8 mouse cellular contexts compared by ENCODE assay signal in genomic region chr19:5423561-5423960, GRCm38 (mm10). TPM values are rescaled to one million over a fixed set of nuclear protein-coding genes. Genes with fewer than 3 reads are reported as not detected.
A peak's percentile ranks its signal among the peaks of the same experiment; 100 is the strongest.
DNase-seq lines count a peak whose midpoint lies in the region; ATAC-seq lines count a peak whose summit lies in the region.

No protein-coding gene starts in this region.

- 43% methylated on average over 12 of the region's 12 CpGs for WGBS in lung, embryonic 15.5 days
- WGBS in embryonic facial prominence, embryonic 11.5 days = 63% methylated on average over 12 of the region's 12 CpGs
- 59% methylated on average over 12 of the region's 12 CpGs for WGBS in hindbrain, embryonic 15.5 days
- 68% methylated on average over 12 of the region's 12 CpGs for WGBS in midbrain, embryonic 16.5 days

- peak overlapping the region; percentile 76 for H3K9ac ChIP-seq in lung, embryonic 15.5 days
- peak overlapping the region; percentile 94 for H3K9ac ChIP-seq in embryonic facial prominence, embryonic 11.5 days (replicated peaks; ENCODE audit: low read length)
- peak overlapping the region; percentile 92 for H3K9ac ChIP-seq in hindbrain, embryonic 15.5 days
- peak overlapping the region; percentile 81 for H3K9ac ChIP-seq in midbrain, embryonic 16.5 days (ENCODE audit: low read depth, low read length)

- no peak for ATAC-seq in lung, embryonic 15.5 days (ENCODE audit: borderline replicate concordance, extremely low read depth, low FRiP score, low TSS enrichment)
- ATAC-seq in embryonic facial prominence, embryonic 11.5 days (replicated peaks; ENCODE audit: insufficient number of reproducible peaks, low FRiP score, low TSS enrichment, low read depth) = no peak
- no peak for ATAC-seq in hindbrain, embryonic 15.5 days (ENCODE audit: low FRiP score, low read depth)
- ATAC-seq in midbrain, embryonic 16.5 days = no peak

- H3K27me3 ChIP-seq in lung, embryonic 15.5 days = no peaks in the 10 kb centered on the region
- H3K27me3 ChIP-seq in embryonic facial prominence, embryonic 11.5 days (ENCODE audit: control insufficient read depth, insufficient read depth, low read length) = no peaks in the 10 kb centered on the region
- no peaks in the 10 kb centered on the region for H3K27me3 ChIP-seq in hindbrain, embryonic 15.5 days
- H3K27me3 ChIP-seq in midbrain, embryonic 16.5 days (ENCODE audit: control insufficient read depth, insufficient read depth, low read depth, low read length) = no peaks in the 10 kb centered on the region

- H3K36me3 ChIP-seq in lung, embryonic 15.5 days = peaks cover 51% of the 10 kb centered on the region
- peaks cover 6% of the 10 kb centered on the region for H3K36me3 ChIP-seq in embryonic facial prominence, embryonic 11.5 days (replicated peaks; ENCODE audit: control insufficient read depth, insufficient read depth, low read depth, low read length)
- H3K36me3 ChIP-seq in hindbrain, embryonic 15.5 days = peaks cover 26% of the 10 kb centered on the region
- H3K36me3 ChIP-seq in midbrain, embryonic 16.5 days (ENCODE audit: control insufficient read depth, insufficient read depth, low read length) = peaks cover 11% of the 10 kb centered on the region; the same call in 1 of the 2 replicates

- H3K27ac ChIP-seq in lung, embryonic 15.5 days = peak overlapping the region; percentile 95
- no peak overlapping the region for H3K27ac ChIP-seq in embryonic facial prominence, embryonic 11.5 days (replicated peaks; ENCODE audit: low read depth, low read length)
- H3K27ac ChIP-seq in hindbrain, embryonic 15.5 days (replicated peaks) = peak overlapping the region; percentile 94
- H3K27ac ChIP-seq in midbrain, embryonic 16.5 days (ENCODE audit: low read length) = peak overlapping the region; percentile 87

- no peak for DNase-seq in lung, postnatal 14 days
- no peak for DNase-seq in embryonic facial prominence, embryonic 11.5 days (ENCODE audit: low spot score)
- DNase-seq in MN1 (ENCODE audit: low spot score) = no peak
- DNase-seq in Muller cell, postnatal 12 days (ENCODE audit: inconsistent ontology term) = no peak
- DNase-seq in adrenal gland, postnatal 36 days = no peak

- H3K4me2 ChIP-seq in lung, embryonic 15.5 days = peak overlapping the region; percentile 85
- H3K4me2 ChIP-seq in embryonic facial prominence, embryonic 11.5 days (ENCODE audit: low read depth, low read length) = peak overlapping the region; percentile 84
- H3K4me2 ChIP-seq in hindbrain, embryonic 15.5 days = peak overlapping the region; percentile 92
- peak overlapping the region; percentile 96 for H3K4me2 ChIP-seq in midbrain, embryonic 16.5 days (ENCODE audit: low read length)

- H3K4me3 ChIP-seq in lung, embryonic 15.5 days = peak overlapping the region; percentile 79
- peak overlapping the region; percentile 76 for H3K4me3 ChIP-seq in embryonic facial prominence, embryonic 11.5 days (ENCODE audit: low read depth, low read length)
- peak overlapping the region; percentile 96 for H3K4me3 ChIP-seq in hindbrain, embryonic 15.5 days
- H3K4me3 ChIP-seq in midbrain, embryonic 16.5 days (ENCODE audit: low read depth, low read length) = peak overlapping the region; percentile 62

- H3K4me1 ChIP-seq in lung, embryonic 15.5 days = peaks cover 31% of the 10 kb centered on the region
- peaks cover 13% of the 10 kb centered on the region for H3K4me1 ChIP-seq in embryonic facial prominence, embryonic 11.5 days (ENCODE audit: control insufficient read depth, insufficient read depth, low read length)
- peaks cover 43% of the 10 kb centered on the region for H3K4me1 ChIP-seq in hindbrain, embryonic 15.5 days (replicated peaks)
- peaks cover 32% of the 10 kb centered on the region for H3K4me1 ChIP-seq in midbrain, embryonic 16.5 days (ENCODE audit: control insufficient read depth, insufficient read depth, low read length)

- no peaks in the 10 kb centered on the region for H3K9me3 ChIP-seq in lung, embryonic 15.5 days
- H3K9me3 ChIP-seq in embryonic facial prominence, embryonic 11.5 days (replicated peaks; ENCODE audit: control insufficient read depth, low read length) = no peaks in the 10 kb centered on the region
- H3K9me3 ChIP-seq in hindbrain, embryonic 15.5 days = no peaks in the 10 kb centered on the region
- H3K9me3 ChIP-seq in midbrain, embryonic 16.5 days (replicated peaks; ENCODE audit: control insufficient read depth, low read length, poor library complexity, severe bottlenecking) = no peaks in the 10 kb centered on the region

RNA-seq across cellular contexts. Expression of gene Drap1, which starts 1.2 kb away (rescaled TPM):
- polyA plus RNA-seq in lung, embryonic 15.5 days (2015; fragmentation: Nextera tagmentation; extraction: Ambion mirVana) = 243 and 268 TPM in 2 replicates
- 204 and 213 TPM in 2 replicates for polyA plus RNA-seq in embryonic facial prominence, embryonic 11.5 days (2014; fragmentation: Nextera tagmentation; extraction: Ambion mirVana)
- polyA plus RNA-seq in hindbrain, embryonic 15.5 days (2015; fragmentation: Nextera tagmentation; extraction: Ambion mirVana) = 301 and 311 TPM in 2 replicates
- 288 and 310 TPM in 2 replicates for polyA plus RNA-seq in midbrain, embryonic 16.5 days (2015; fragmentation: Nextera tagmentation; extraction: Ambion mirVana)
- total RNA-seq in adrenal gland, postnatal 36 days (2021) = 100 to 1,000 TPM; 250 to 263 TPM

RNA-seq across cellular contexts. Expression of gene AI837181, which starts 1.4 kb away (rescaled TPM):
- 56.5 and 58.6 TPM in 2 replicates for polyA plus RNA-seq in lung, embryonic 15.5 days (2015; fragmentation: Nextera tagmentation; extraction: Ambion mirVana)
- polyA plus RNA-seq in embryonic facial prominence, embryonic 11.5 days (2014; fragmentation: Nextera tagmentation; extraction: Ambion mirVana) = 33.2 and 36.7 TPM in 2 replicates
- polyA plus RNA-seq in hindbrain, embryonic 15.5 days (2015; fragmentation: Nextera tagmentation; extraction: Ambion mirVana) = 74.9 and 82.4 TPM in 2 replicates
- polyA plus RNA-seq in midbrain, embryonic 16.5 days (2015; fragmentation: Nextera tagmentation; extraction: Ambion mirVana) = 61.8 and 67.9 TPM in 2 replicates
- 10 to 100 TPM; 43.7 to 50.6 TPM for total RNA-seq in adrenal gland, postnatal 36 days (2021)

RNA-seq across cellular contexts. Expression of gene Tsga10ip, which starts 21.2 kb away (rescaled TPM):
- polyA plus RNA-seq in lung, embryonic 15.5 days (2015; fragmentation: Nextera tagmentation; extraction: Ambion mirVana) = 0.59 and 0.79 TPM in 2 replicates
- 0.15 and 0.36 TPM in 2 replicates for polyA plus RNA-seq in embryonic facial prominence, embryonic 11.5 days (2014; fragmentation: Nextera tagmentation; extraction: Ambion mirVana)
- polyA plus RNA-seq in hindbrain, embryonic 15.5 days (2015; fragmentation: Nextera tagmentation; extraction: Ambion mirVana) = not detected in 2 replicates
- polyA plus RNA-seq in midbrain, embryonic 16.5 days (2015; fragmentation: Nextera tagmentation; extraction: Ambion mirVana) = not detected in 2 replicates
- not detected for total RNA-seq in adrenal gland, postnatal 36 days (2021)

RNA-seq across cellular contexts. Expression of gene Fosl1, which starts 23.8 kb away (rescaled TPM):
- not detected in 2 replicates for polyA plus RNA-seq in lung, embryonic 15.5 days (2015; fragmentation: Nextera tagmentation; extraction: Ambion mirVana)
- polyA plus RNA-seq in embryonic facial prominence, embryonic 11.5 days (2014; fragmentation: Nextera tagmentation; extraction: Ambion mirVana) = not detected in 2 replicates
- polyA plus RNA-seq in hindbrain, embryonic 15.5 days (2015; fragmentation: Nextera tagmentation; extraction: Ambion mirVana) = not detected in 2 replicates
- polyA plus RNA-seq in midbrain, embryonic 16.5 days (2015; fragmentation: Nextera tagmentation; extraction: Ambion mirVana) = not detected in 2 replicates
- 1 to 10 TPM in 1 of 2 experiments, not detected in 1; 5.3 TPM for total RNA-seq in adrenal gland, postnatal 36 days (2021)

RNA-seq across cellular contexts. Expression of gene Ccdc85b, which starts 34.1 kb away (rescaled TPM):
- polyA plus RNA-seq in lung, embryonic 15.5 days (2015; fragmentation: Nextera tagmentation; extraction: Ambion mirVana) = 12.1 and 12.4 TPM in 2 replicates
- 7.5 and 7.8 TPM in 2 replicates for polyA plus RNA-seq in embryonic facial prominence, embryonic 11.5 days (2014; fragmentation: Nextera tagmentation; extraction: Ambion mirVana)
- 12.8 and 14.0 TPM in 2 replicates for polyA plus RNA-seq in hindbrain, embryonic 15.5 days (2015; fragmentation: Nextera tagmentation; extraction: Ambion mirVana)
- polyA plus RNA-seq in midbrain, embryonic 16.5 days (2015; fragmentation: Nextera tagmentation; extraction: Ambion mirVana) = 9.5 and 10.2 TPM in 2 replicates
- 1 to 10 TPM; 7.9 to 8.3 TPM for total RNA-seq in adrenal gland, postnatal 36 days (2021)
